Mouse (Mus musculus) erythroblast, embryonic 14.5 days (primary cell): Measurements from ENCODE around the gene 1700001O22Rik. TPM values are rescaled to one million over a fixed set of nuclear protein-coding genes. Genes with fewer than 3 reads are reported as not detected.

Experiments
- H3K27me3 ChIP-seq: 2 replicates; pipeline ENCODE4 v1.6.1; 2012; ENCODE audit warnings: inconsistent platforms; ENCODE audit not compliant: control insufficient read depth
- H3K36me3 ChIP-seq: 2 replicates; pipeline ENCODE4 v1.6.1; 2012; ENCODE audit warnings: mild to moderate bottlenecking, inconsistent platforms; ENCODE audit not compliant: control insufficient read depth
- H3K4me1 ChIP-seq: 2 replicates; pipeline ENCODE4 v1.6.1; 2012; ENCODE audit warnings: inconsistent platforms; ENCODE audit not compliant: control insufficient read depth
- H3K4me3 ChIP-seq: replicated peaks from 2 replicates; pipeline ENCODE3; 2012; ENCODE audit warnings: moderate library complexity, mild to moderate bottlenecking, inconsistent platforms
- H3K9me3 ChIP-seq: 2 replicates; pipeline ENCODE4 v1.6.1; 2012; ENCODE audit warnings: low read length, inconsistent platforms, mixed read lengths; ENCODE audit not compliant: control insufficient read depth
- GATA1 ChIP-seq: IDR thresholded peaks from 2 replicates; pipeline ENCODE4 v1.6.1; 2012; ENCODE audit warnings: low read length, inconsistent platforms, mixed read lengths
- TAL1 ChIP-seq: IDR thresholded peaks from 3 replicates; pipeline ENCODE4 v1.6.1; 2012; ENCODE audit warnings: low read length, inconsistent platforms, mixed read lengths
- polyA plus RNA-seq: library from polyadenylated mRNA; stranded (reverse); fragments of >175 nt; gene quantifications from 2 replicates; pipeline ENCODE4 v1.2.3, GENCODE M21; 2012

Gene 1700001O22Rik
- polyA plus RNA-seq, 1 experiment: not detected

- Histone ChIP-seq H3K36me3 (peaks cover 9% of the 10 kb centered on the region), H3K4me1 (peaks cover 88% of the 10 kb centered on the region), H3K4me3 (peak overlapping the region; percentile 81), H3K9me3 (no peaks in the 10 kb centered on the region), H3K27me3 (no peaks in the 10 kb centered on the region; the same call in 1 of the 2 replicates)
- no peak for TF ChIP-seq TAL1
- TF ChIP-seq GATA1: no peak
These were observed 30.7 kb downstream of the 1700001O22Rik start for GRCm38 (mm10) chr2:30772581-30773312.

GRCm38 (mm10) chr2:30771806-30772460 is 31.5 kb downstream of the 1700001O22Rik start:
- H3K4me3 ChIP-seq: peak overlapping the region; percentile 81
- peaks cover 9% of the 10 kb centered on the region for H3K36me3 ChIP-seq
- peak; percentile 90 for TF ChIP-seq GATA1
- TF ChIP-seq TAL1: peak; percentile 79
- peaks cover 88% of the 10 kb centered on the region for H3K4me1 ChIP-seq
- H3K27me3 ChIP-seq: peaks cover 5% of the 10 kb centered on the region
- no peaks in the 10 kb centered on the region for H3K9me3 ChIP-seq

GRCm38 (mm10) chr2:30771368-30771805 is 32.1 kb downstream of the 1700001O22Rik start:
- TF ChIP-seq TAL1 (no peak), GATA1 (no peak)
- Histone ChIP-seq H3K4me1 (peaks cover 85% of the 10 kb centered on the region), H3K27me3 (peaks cover 11% of the 10 kb centered on the region), H3K9me3 (no peaks in the 10 kb centered on the region), H3K36me3 (peaks cover 9% of the 10 kb centered on the region), H3K4me3 (peak overlapping the region; percentile 81)

- Histone ChIP-seq H3K36me3 (peaks cover 9% of the 10 kb centered on the region), H3K27me3 (peaks cover 21% of the 10 kb centered on the region), H3K4me1 (peaks cover 73% of the 10 kb centered on the region), H3K4me3 (no peak overlapping the region), H3K9me3 (no peaks in the 10 kb centered on the region)
- TF ChIP-seq TAL1: no peak
- TF ChIP-seq GATA1: no peak
These were observed 34.3 kb downstream of the 1700001O22Rik start for GRCm38 (mm10) chr2:30769187-30769586.

- H3K4me1 ChIP-seq: peaks cover 67% of the 10 kb centered on the region
- no peaks in the 10 kb centered on the region for H3K9me3 ChIP-seq
- H3K27me3 ChIP-seq: peaks cover 21% of the 10 kb centered on the region
- no peak for TF ChIP-seq GATA1
- TF ChIP-seq TAL1: no peak
- H3K4me3 ChIP-seq: no peak overlapping the region
- peaks cover 5% of the 10 kb centered on the region for H3K36me3 ChIP-seq
These were observed 34.9 kb downstream of the 1700001O22Rik start for GRCm38 (mm10) chr2:30768529-30768928.

GRCm38 (mm10) chr2:30767626-30768240 is 35.7 kb downstream of the 1700001O22Rik start:
- Histone ChIP-seq H3K27me3 (peaks cover 27% of the 10 kb centered on the region), H3K36me3 (no peaks in the 10 kb centered on the region), H3K9me3 (no peaks in the 10 kb centered on the region), H3K4me3 (no peak overlapping the region), H3K4me1 (peaks cover 59% of the 10 kb centered on the region)
- TF ChIP-seq TAL1 (no peak), GATA1 (no peak)

GRCm38 (mm10) chr2:30766446-30766845 is 37.0 kb downstream of the 1700001O22Rik start:
- peaks cover 27% of the 10 kb centered on the region for H3K27me3 ChIP-seq
- H3K36me3 ChIP-seq: no peaks in the 10 kb centered on the region
- TF ChIP-seq TAL1: no peak
- no peak for TF ChIP-seq GATA1
- H3K9me3 ChIP-seq: no peaks in the 10 kb centered on the region
- H3K4me3 ChIP-seq: no peak overlapping the region
- H3K4me1 ChIP-seq: peaks cover 46% of the 10 kb centered on the region

- no peak overlapping the region for H3K4me3 ChIP-seq
- TF ChIP-seq GATA1: no peak
- no peak for TF ChIP-seq TAL1
These were observed 42.8 kb downstream of the 1700001O22Rik start for GRCm38 (mm10) chr2:30760706-30761105.

More at GRCm38 (mm10) chr2:30760706-30761105, 42.8 kb downstream of the 1700001O22Rik start:
- no peaks in the 10 kb centered on the region for H3K36me3 ChIP-seq
- peaks cover 15% of the 10 kb centered on the region for H3K4me1 ChIP-seq
- H3K9me3 ChIP-seq: no peaks in the 10 kb centered on the region; the same call in 1 of the 2 replicates
- peaks cover 21% of the 10 kb centered on the region for H3K27me3 ChIP-seq
